Mouse (Mus musculus): ENCODE data around the gene Osbpl9. TPM values are rescaled to one million over a fixed set of nuclear protein-coding genes. Genes with fewer than 3 reads are reported as not detected.

Osbpl9 gene
- total RNA-seq, 2 experiments from 2014 or later: 92.8 to 101 TPM

Small RNA genes within 50 kb of the gene (microRNA-seq; reads per million reads assigned to microRNA genes)
- gene Mir761: 0 reads per million in 2 experiments

Other genes with a start within 250 kb of the Osbpl9 start
- gene Nrd1, start 201.6 kb downstream of the Osbpl9 start, total RNA-seq (2021): 100 to 1,000 TPM in 1 of 2 experiments, 10 to 100 TPM in 1; 99.1 to 102 TPM
- gene Calr4, start 32.2 kb upstream of the Osbpl9 start, total RNA-seq (2021): under 1 TPM in 1 of 2 experiments, not detected in 1; 0.62 TPM
- 10 to 100 TPM; 41.6 to 46.3 TPM for gene Eps15, start 78.0 kb upstream of the Osbpl9 start, total RNA-seq (2021)
- gene Ttc39a, start 204.4 kb upstream of the Osbpl9 start, total RNA-seq (2021): 1 to 10 TPM; 1.2 to 1.6 TPM